Mouse (Mus musculus) 3134 (cell line): ENCODE results near the gene Cct8.

ENCODE experiments used
- DNase-seq: peaks from one replicate; pipeline ENCODE4 v3.0.0-alpha.2; 2011; ENCODE audit warnings: low spot score; ENCODE audit not compliant: insufficient read length; ENCODE audit errors: extremely low read depth

Gene Cct8

GRCm38 (mm10) chr16:87445528-87445927, 50.1 kb downstream of the Cct8 start:
- DNase-seq: no peak

GRCm38 (mm10) chr16:87445110-87445509, 50.6 kb downstream of the Cct8 start:
- no peak for DNase-seq

- DNase-seq: no peak
Measured at GRCm38 (mm10) chr16:87444071-87444470, 51.6 kb downstream of the Cct8 start.

- no peak for DNase-seq
Measured at GRCm38 (mm10) chr16:87443245-87443644, 52.4 kb downstream of the Cct8 start.

GRCm38 (mm10) chr16:87442291-87442690, 53.4 kb downstream of the Cct8 start:
- DNase-seq: no peak

GRCm38 (mm10) chr16:87441089-87441488, 54.6 kb downstream of the Cct8 start:
- DNase-seq: no peak

- peak; percentile 94 for DNase-seq
Measured at GRCm38 (mm10) chr16:87440184-87440686, 55.4 kb downstream of the Cct8 start, which contains the start of gene Rwdd2b. Rwdd2b (minus strand) TSS chr16:87440573.

- no peak for DNase-seq
Measured at GRCm38 (mm10) chr16:87438697-87439096, 57.0 kb downstream of the Cct8 start.

GRCm38 (mm10) chr16:87437096-87437495, 58.6 kb downstream of the Cct8 start:
- DNase-seq: no peak

- DNase-seq: no peak
Measured at GRCm38 (mm10) chr16:87435411-87436205, 60.1 kb downstream of the Cct8 start.

- DNase-seq: no peak
Measured at GRCm38 (mm10) chr16:87434946-87435345, 60.7 kb downstream of the Cct8 start.

GRCm38 (mm10) chr16:87434266-87434665, 61.4 kb downstream of the Cct8 start:
- DNase-seq: no peak
